Mouse (Mus musculus) embryo, embryonic 10 days (tissue): ENCODE measurements around the gene Dgkz.
A peak's percentile ranks its signal among the peaks of the same experiment; 100 is the strongest.

ENCODE experiments used
- DNase-seq: peaks from one replicate; pipeline ENCODE4 v3.0.0-alpha.2; 2015; ENCODE audit warnings: low spot score

Dgkz gene

DNA sequence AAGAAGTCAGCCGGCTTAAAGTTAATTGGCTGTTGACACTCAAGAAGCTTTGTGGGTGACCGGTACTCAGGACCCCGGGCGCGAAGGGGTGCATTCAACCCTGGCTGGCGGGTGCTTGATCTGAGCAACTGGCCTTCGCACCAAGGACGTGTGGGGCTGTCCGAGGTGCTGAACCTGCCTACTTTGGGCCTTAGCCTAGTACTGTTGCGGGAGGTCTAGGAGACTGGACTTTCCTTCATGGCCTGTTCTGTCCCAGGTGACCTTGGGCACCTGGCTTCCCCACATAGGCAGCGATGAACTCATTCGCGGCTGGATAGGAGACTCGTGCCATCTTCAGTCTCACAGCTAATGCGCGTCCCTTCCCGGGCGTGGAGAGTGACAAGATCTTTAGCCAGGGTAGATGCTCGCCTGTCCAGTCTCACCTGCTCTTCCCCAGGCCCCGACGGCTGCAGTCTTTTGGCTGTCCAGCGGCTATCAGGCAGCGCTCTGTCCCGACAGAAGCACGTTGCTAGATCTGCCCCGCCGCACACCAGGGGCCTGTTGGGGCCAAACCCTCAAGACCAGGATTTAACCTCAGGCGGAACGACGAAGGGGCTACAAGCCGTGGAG lies 54.4 kb downstream of the Dgkz start:
- DNase-seq, result peak; percentile 86

DNA sequence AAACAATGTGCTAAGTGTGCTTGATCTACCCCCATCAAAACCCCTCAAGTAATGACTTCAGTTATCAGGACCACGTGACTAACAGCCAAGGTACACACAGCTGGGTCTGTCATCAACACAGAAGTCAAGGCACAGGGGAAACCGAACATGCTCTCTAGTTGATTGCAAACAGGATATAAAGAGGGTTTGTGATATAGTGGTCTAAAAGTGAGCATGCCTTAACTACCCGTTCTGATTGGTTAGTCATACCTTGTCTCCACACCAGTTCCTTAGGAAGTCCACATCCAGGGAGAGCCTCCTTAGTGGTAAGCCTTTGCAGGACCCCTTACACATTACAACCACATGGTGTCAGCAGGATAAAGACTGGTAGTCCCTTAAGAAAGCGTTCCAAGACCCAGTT lies 55.5 kb downstream of the Dgkz start:
- DNase-seq, result no peak

DNA sequence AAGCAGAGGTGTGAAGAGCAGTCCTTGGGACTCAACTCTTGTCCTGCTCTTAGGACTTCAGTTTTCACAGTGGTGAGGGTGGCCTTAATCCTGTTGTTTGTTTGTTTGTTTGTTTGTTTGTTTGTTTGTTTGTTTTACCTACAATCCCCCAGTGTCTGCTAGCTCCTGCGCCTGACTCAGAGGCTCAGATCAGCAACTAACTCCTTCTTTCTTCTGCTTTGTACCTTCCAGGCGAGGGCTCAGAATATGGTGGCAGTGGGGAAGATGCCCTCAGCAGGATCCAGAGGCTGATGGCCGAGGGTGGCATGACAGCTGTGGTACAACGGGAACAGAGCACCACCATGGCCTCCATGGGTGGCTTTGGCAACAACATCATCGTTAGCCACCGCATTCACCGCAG lies 58.6 kb downstream of the Dgkz start:
- no peak for DNase-seq

DNA sequence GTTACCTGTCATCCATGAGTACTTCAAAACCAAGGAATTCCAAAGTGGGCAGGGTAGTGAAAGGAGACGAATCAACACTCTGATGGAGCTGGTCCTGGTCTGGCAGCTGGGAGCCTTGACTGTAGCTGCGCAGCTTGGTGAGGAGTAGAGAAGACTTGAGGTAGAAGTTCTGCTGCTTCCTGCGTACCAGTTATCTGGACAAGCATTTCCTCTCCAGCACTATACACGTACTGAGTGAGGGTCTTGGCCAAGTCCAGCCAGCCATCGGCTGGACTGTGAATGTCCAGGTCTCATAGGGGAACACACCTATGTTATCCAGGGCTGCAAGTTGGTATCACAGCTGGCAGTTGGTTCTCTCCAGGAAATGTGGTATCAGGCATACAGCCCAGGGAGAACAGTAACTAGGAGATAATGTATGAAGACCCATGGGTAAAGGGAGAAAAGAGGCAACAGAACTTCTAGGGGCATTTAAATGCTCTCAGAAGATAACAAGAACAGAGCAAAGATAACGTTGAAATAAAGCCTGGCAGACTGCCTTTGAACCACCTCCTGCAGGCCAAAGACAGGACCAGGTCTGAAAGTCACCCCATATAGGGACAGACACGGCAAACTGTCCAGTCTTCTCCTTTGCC lies 59.2 kb downstream of the Dgkz start:
- no peak for DNase-seq

DNA sequence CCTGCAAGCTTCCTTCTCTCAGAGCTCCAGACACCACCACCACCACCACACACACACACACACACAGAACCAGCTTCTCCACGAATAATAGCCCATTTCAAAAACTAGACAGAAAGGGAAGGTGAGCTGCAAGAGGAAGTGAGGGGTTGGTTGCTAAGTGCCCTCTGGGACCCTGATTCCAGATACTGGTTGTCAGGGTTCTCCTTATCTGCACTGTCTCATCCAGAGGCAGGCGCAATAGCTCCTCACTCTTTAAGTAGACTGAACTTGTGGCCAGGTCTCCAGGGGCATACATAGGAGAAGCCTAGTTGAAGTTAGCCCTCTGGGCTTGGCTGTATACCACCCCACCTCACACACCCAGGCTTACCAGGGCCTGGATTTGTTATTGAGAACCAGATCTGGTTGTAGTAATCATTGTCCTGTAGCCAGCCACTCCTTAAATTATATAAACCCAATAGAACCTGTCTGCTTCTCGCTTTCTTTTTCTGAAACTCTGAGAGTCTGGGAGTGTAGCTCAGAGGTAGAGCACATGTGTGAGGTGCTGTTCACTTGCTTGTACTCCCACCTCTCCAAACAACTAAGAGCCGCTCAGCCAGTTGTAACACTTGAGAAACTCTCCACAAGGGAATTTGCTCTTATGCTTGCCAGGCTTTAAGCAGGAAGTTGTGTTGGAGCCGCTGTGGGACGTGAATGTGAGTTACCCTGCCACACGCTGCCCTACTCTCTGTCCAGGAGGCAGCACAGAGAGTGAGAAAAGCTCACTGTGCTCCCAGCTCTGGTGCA lies 62.1 kb downstream of the Dgkz start:
- no peak for DNase-seq

DNA sequence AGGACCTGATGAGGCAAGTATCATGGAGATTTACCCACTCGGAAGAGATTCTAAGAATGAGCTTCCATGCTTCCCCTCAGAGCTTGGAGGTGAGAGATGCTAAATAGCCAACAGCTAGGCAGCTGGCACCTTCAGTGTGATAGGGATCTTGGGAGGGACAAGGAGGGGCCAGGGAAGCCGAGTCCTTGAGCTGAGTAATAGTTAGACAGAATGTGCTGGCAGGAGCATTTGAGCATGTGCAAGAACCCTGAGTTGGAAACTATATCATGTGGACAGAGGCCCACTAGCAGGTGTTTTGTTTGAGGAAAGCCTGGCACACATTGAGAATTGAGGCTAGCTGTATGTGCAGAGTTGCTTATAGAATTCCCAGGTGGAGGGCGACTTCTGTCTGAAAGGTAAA lies 63.0 kb downstream of the Dgkz start:
- DNase-seq, result no peak

DNA sequence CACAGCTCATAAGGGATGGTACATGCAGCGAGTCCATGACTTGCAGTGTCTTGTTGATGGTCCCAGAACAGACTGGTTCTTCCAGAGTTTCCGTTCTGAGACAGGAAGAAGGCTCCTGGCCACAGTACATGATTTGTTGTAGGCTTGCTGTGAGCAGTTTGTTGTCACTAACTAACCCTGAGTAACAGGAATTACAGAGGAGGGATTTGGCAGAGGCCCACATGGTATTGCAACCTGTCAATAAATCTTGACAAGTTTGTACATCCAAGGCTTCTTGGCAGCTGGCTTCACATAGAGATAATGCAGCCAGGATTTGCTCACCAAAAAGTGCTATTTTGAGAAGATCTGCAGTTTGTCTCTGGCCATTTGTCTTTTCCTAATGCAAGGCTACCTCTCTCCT lies 69.5 kb downstream of the Dgkz start:
- no peak for DNase-seq

DNA sequence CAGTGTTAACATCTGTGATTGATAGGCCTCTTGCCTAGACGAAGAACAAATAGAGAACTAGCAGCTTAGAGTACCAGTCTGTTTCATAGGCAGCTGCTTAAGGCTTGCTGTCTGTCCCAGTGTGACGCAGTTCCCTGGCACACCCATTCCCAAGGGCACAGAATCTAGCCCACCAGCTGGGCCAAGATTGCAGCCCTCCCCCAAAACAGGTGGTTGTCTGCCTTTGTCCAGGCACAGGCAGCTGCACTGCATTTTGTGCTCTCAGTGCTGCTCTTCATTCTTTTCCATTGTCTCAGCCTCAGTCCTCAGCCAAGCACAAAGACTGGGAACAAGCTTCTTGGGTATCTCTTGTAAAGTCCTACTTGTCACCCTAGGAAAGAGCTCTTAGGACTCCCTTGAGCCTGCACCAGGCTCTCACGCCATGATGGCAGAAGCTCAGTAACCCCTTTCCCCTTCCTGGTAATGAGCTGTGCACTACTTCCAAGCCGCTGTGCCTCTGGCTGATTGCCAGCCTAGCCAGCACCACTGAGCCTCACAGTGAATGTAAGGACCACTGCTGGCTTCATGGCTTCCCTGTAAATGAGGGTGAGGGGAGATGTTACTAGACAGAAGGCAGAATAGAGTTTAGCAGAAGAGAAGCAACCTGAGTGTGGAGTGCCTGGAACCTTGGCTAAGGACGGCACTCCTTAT lies 70.9 kb downstream of the Dgkz start:
- no peak for DNase-seq

DNA sequence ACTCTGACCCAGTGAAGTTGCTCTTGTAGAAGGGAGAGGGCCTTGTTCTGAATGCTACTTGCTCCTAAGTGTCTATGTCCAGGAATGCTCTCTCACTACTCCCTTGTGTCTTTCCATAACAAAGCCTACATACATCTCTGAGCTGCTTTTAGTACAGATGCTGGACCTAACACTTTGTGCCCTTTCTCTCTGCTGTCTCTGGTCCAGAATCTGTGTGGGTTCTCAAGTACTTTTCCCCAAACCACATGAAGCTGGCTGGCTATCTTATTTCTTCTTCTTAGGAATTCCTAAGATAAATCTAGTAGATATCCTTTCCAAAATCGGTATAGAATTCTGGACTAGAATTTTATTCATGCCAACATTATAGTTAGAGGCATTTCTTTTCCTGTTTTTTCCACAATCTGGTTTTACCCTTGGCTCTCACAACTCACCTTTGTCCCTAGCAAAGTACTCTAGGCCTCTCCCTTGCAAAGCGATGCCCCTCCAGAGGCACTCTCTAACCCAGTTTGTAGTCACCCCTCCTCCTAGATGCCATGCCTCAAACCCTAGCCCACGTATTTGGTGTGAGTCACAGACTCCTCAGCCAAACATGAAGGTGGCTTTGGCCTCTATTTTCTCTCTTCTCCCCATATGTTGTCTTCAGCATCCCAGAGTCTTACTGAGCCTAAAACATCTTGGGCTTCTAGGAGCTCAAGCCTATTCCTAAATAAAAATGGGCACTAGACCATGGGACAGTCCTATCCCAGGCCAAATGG lies 72.3 kb downstream of the Dgkz start:
- no peak for DNase-seq

DNA sequence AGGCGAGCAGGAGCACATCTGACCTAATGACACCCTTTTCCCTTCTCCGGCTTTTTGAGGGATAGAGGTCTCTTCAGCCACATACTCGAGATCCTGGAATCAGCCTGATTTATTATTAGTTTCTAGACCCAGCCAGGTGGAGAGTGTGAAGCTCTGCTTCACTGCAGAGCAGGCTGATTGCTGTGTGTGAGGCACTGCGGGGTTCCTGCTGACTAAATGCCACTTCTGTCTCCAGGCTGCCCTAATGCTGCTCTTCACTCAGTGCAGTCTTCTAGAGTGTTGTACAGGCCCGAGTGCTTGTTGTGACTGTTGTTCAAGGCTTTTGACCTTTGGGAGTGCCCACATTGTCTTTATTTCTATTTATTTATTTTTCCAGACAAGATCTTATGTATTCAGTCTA lies 73.3 kb downstream of the Dgkz start:
- DNase-seq, result no peak

DNA sequence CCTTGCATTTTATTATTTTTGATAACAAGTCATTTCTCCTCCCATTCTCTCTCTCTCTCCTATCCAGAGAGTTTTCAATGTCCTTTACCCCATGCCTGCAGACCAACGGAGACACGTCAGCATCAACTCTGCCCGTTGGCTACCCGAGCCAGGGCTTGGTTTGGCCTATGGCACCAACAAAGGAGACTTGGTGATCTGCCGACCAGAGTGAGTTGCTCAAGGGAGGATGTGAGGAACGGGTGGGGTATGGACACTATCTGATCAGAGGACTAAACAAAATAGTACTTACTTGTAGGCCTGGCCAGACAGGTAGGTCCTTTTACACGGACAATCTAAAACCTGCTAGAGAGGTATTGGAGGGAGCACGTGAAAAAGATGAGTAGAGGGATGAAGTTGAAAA lies 75.2 kb downstream of the Dgkz start:
- no peak for DNase-seq

DNA sequence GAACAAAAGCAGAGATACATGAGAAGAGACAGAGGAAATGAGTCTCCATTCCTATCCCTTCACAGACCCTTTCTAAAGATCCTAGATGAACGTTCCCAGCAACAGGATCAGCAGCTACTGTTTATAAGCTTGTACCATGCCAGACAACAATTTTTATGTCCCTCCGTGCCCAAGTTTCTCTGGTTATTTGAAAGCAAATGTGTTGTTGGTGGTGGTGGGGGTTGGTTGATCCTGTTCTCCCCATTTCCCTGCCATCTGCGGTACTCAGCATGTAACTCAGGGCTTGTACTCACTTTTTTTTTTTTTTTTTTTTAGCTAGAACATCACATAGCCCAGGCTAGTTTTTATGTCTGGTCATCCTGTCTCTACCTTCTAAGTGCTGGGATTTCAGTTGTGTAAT lies 76.5 kb downstream of the Dgkz start:
- no peak for DNase-seq

DNA sequence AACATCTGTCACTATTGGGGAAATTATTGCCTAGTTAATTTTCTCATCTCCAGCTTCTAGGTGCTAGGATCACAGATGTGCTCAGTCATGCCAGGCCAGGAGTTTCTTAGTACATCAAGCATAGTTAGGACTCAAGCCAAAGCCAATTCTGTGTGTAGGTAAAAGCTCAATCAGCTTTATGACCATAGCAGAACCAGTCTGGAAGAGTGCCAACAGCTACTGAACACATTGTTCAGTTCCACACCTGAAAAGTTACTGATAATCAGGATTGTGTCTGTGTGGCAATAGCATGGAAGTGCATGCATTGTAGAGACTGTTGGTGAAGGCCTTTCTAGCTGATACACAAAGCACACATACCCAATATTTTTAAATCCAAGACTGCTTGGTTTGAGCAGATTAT lies 77.7 kb downstream of the Dgkz start:
- no peak for DNase-seq

DNA sequence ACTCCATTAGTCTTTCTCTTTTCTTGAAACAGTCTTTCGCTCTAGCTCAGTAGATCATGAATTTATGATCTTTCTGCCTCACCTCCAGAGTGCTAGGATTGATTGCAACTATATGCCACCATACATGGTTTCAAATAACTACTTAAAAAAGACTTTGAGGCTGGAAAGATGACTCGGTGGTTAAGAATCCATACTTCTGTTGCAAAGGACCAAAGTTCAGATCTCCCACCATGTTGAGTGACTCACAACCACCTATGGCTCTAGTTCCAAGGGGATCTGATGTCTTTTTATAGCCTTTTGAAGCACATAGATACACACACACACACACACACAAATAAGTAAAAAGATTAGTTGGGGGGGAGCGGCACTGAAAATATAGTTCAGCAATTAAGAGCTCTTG lies 80.3 kb downstream of the Dgkz start:
- DNase-seq, result no peak

DNA sequence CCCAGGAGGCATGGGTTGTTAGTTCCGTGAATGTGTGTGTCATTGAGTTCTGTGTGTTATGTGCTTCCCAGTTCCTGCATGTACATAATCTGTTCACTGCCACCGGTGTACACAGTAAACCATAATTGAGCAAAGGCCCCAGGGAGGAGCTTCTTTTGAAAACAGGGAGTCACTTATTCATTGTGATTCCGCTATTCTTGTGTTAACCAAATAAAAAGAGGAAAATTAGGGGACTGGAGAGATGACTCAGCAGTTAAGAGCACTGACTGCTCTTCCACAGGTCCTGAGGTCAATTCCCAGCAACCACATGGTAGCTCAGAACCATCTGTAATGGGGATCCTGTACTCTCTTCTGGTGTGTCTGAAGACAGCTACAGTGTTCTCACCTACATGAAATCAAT lies 80.9 kb downstream of the Dgkz start:
- DNase-seq, result no peak

DNA sequence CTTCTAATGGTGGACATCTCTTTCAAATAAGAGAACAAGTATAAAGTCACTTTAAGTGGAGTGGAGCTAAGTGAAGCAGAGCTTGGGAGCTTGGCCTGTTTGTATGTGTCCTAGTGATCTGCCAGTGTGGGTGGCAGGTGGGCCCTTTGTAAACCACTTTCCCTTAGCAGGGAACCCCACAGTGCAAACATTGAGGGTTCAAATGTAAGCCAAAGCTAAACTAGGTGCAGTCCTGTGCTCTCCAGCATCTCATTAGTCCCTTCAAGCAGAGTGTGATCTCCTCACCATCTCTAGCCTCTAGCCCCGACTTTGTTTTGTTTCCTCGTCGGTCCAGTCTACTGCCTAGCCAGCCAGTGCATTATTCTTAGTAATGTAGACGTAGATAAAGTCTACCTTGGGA lies 91.0 kb downstream of the Dgkz start:
- no peak for DNase-seq

DNA sequence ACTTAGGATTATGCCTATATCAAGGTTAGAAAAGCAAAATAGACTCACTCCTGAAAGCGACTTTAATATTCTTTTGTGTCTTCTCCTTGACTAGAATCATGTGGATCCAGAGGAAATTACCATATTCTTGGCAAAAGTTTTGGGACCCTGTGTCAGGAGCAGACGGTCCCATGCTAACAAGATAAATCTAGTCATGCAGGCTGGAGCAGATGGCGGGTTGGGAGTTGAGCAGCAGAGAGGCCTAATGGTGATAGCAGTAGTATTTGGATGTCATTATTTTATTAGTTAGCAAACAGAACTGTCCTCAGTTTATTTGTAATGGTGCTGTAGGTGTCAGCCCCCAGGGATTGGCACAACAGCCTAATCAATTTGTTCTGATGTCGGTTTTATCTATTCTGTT lies 91.7 kb downstream of the Dgkz start:
- DNase-seq, result no peak
